Mouse (Mus musculus): ENCODE results near the gene Stt3a.

The Stt3a gene

GRCm38 (mm10) chr9:36716624-36717023, 50.9 kb downstream of the Stt3a start:
- DNase-seq (ENCODE audit: low spot score in 2 of 2), result no peak

GRCm38 (mm10) chr9:36707304-36707703, 60.2 kb downstream of the Stt3a start:
- no peak for DNase-seq (ENCODE audit: low spot score in 2 of 2)

DNA sequence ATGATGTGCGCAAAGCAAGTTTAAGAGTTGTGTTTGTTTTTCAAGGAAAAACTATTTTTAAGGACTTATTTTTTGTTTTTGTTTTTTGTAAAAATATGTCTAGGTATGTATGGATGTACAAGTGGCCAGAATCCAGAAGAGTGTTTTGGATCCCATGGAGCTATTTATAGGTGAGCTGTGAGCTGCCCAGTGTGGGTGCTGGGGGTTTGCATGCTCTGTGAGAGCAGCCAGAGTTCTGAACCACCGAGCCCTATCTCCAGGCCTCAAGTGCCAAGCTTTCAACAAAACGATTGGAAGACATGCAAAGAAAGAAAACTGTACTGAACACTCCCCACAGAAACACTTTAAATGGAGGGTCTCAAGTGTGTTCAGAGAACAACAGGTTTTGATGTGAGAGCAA, 61.6 kb downstream of the Stt3a start:
- no peak for DNase-seq (ENCODE audit: low spot score in 2 of 2)

- DNase-seq (ENCODE audit: low spot score in 2 of 2), result no peak
These were observed 73.2 kb downstream of the Stt3a start for GRCm38 (mm10) chr9:36694276-36694675.

GRCm38 (mm10) chr9:36692920-36693319, 74.6 kb downstream of the Stt3a start, which contains the start of gene Acrv1:
Gene Acrv1 (plus strand): TSS chr9:36693220.
- no peak for DNase-seq (ENCODE audit: low spot score in 2 of 2)

- no peak for DNase-seq (ENCODE audit: low spot score in 2 of 2)
These were observed 80.2 kb downstream of the Stt3a start for GRCm38 (mm10) chr9:36687329-36687728.

GRCm38 (mm10) chr9:36681424-36681823, 86.1 kb downstream of the Stt3a start:
- no peak for DNase-seq (ENCODE audit: low spot score in 2 of 2)
